In genomic region chr2:141343988-141344535, GRCm38 (mm10) we compare ENCODE assay signal across 25 mouse cellular contexts.
DNase-seq lines count a peak whose midpoint lies in the region; ATAC-seq and TF ChIP-seq lines count a peak whose summit lies in the region.
"Had no signal": no experiment of that assay in that cellular context is flagged by ENCODE, and none has a peak within 500 bp of the region (broad histone marks: within the 10 kb centered on the region; RNA-seq: fewer than 3 reads in every experiment).

No protein-coding gene starts in this region.

- no peaks in the 10 kb centered on the region for H3K4me1 ChIP-seq in hindbrain, embryonic 14.5 days (replicated peaks; ENCODE audit: control insufficient read depth, insufficient read depth, low read length)
- peaks cover 7% of the 10 kb centered on the region; the same call in 1 of the 2 replicates for H3K4me1 ChIP-seq in hindbrain, embryonic 10.5 days (replicated peaks)
- no peaks in the 10 kb centered on the region for H3K4me1 ChIP-seq in midbrain, embryonic 13.5 days (replicated peaks)
- H3K4me1 ChIP-seq in midbrain, embryonic 10.5 days: peaks cover 3% of the 10 kb centered on the region; the same call in 1 of the 2 replicates
- H3K4me1 ChIP-seq in forebrain, embryonic 12.5 days: no peaks in the 10 kb centered on the region
- no peaks in the 10 kb centered on the region for H3K4me1 ChIP-seq in forebrain, postnatal 0 days (ENCODE audit: insufficient read depth)
- H3K4me1 ChIP-seq: embryonic facial prominence, embryonic 12.5 days; heart, embryonic 15.5 days; limb, embryonic 15.5 days had no signal

- DNase-seq in hindbrain, embryonic 14.5 days (ENCODE audit: low spot score): no peak
- DNase-seq in hindbrain, embryonic 10.5 days (ENCODE audit: low spot score): no peak
- DNase-seq in midbrain, embryonic 10.5 days (ENCODE audit: low spot score): no peak
- no peak for DNase-seq in forebrain, postnatal 0 days
- DNase-seq in adrenal gland, adult 2 months: no peak
- DNase-seq: adrenal gland, adult 8-10 months; cerebellum, adult 2 months; cerebellum, postnatal 25 days; gastrocnemius, adult 2 months; heart, postnatal 4 days; kidney, adult 8-10 months; kidney, postnatal 10 days; left cerebral cortex, postnatal 4 days; right cerebral cortex, postnatal 25 days; spleen, adult 18-20 months had no signal

- H3K9me3 ChIP-seq in hindbrain, embryonic 14.5 days (ENCODE audit: control insufficient read depth, low read length): no peaks in the 10 kb centered on the region
- no peaks in the 10 kb centered on the region for H3K9me3 ChIP-seq in hindbrain, embryonic 10.5 days
- H3K9me3 ChIP-seq in midbrain, embryonic 13.5 days: no peaks in the 10 kb centered on the region
- no peaks in the 10 kb centered on the region for H3K9me3 ChIP-seq in midbrain, embryonic 10.5 days (replicated peaks)
- H3K9me3 ChIP-seq in forebrain, embryonic 12.5 days: no peaks in the 10 kb centered on the region
- no peaks in the 10 kb centered on the region for H3K9me3 ChIP-seq in forebrain, postnatal 0 days (ENCODE audit: low read length)
- H3K9me3 ChIP-seq: embryonic facial prominence, embryonic 12.5 days; heart, embryonic 15.5 days; limb, embryonic 15.5 days had no signal

- H3K27ac ChIP-seq in hindbrain, embryonic 14.5 days: no peak overlapping the region
- no peak overlapping the region for H3K27ac ChIP-seq in hindbrain, embryonic 10.5 days
- no peak overlapping the region for H3K27ac ChIP-seq in midbrain, embryonic 13.5 days
- no peak overlapping the region for H3K27ac ChIP-seq in midbrain, embryonic 10.5 days (replicated peaks)
- H3K27ac ChIP-seq in forebrain, embryonic 12.5 days: no peak overlapping the region
- no peak overlapping the region for H3K27ac ChIP-seq in forebrain, postnatal 0 days (ENCODE audit: low read depth, low read length)
- H3K27ac ChIP-seq: embryonic facial prominence, embryonic 12.5 days; gastrocnemius, adult 2 months; heart, embryonic 15.5 days; left cerebral cortex, adult 2 months; limb, embryonic 15.5 days; liver, embryonic 14.5 days had no signal

- no peaks in the 10 kb centered on the region for H3K36me3 ChIP-seq in hindbrain, embryonic 14.5 days (replicated peaks; ENCODE audit: control insufficient read depth, insufficient read depth)
- H3K36me3 ChIP-seq in hindbrain, embryonic 10.5 days: no peaks in the 10 kb centered on the region
- no peaks in the 10 kb centered on the region for H3K36me3 ChIP-seq in midbrain, embryonic 13.5 days
- H3K36me3 ChIP-seq in midbrain, embryonic 10.5 days: no peaks in the 10 kb centered on the region
- no peaks in the 10 kb centered on the region for H3K36me3 ChIP-seq in forebrain, embryonic 12.5 days (replicated peaks)
- H3K36me3 ChIP-seq in forebrain, postnatal 0 days (ENCODE audit: insufficient read depth): no peaks in the 10 kb centered on the region
- H3K36me3 ChIP-seq: embryonic facial prominence, embryonic 12.5 days; heart, embryonic 15.5 days; limb, embryonic 15.5 days had no signal

- WGBS in hindbrain, embryonic 14.5 days: 49% methylated on average over 10 of the region's 10 CpGs
- WGBS in hindbrain, embryonic 10.5 days: 83% methylated on average over 10 of the region's 10 CpGs
- WGBS in midbrain, embryonic 13.5 days: 61% methylated on average over 10 of the region's 10 CpGs
- WGBS in midbrain, embryonic 10.5 days: 91% methylated on average over 10 of the region's 10 CpGs
- 46% methylated on average over 10 of the region's 10 CpGs for WGBS in forebrain, embryonic 12.5 days
- 34% methylated on average over 10 of the region's 10 CpGs for WGBS in forebrain, postnatal 0 days

- TF ChIP-seq CTCF in forebrain, postnatal 0 days (IDR thresholded peaks at IDR 0.05; ENCODE audit: low read depth): no peak

- H3K9ac ChIP-seq in hindbrain, embryonic 14.5 days: no peak overlapping the region
- H3K9ac ChIP-seq in midbrain, embryonic 13.5 days (replicated peaks): no peak overlapping the region
- no peak overlapping the region for H3K9ac ChIP-seq in forebrain, embryonic 12.5 days
- H3K9ac ChIP-seq in forebrain, postnatal 0 days: no peak overlapping the region
- H3K9ac ChIP-seq: embryonic facial prominence, embryonic 12.5 days; heart, embryonic 15.5 days; limb, embryonic 15.5 days; liver, embryonic 14.5 days had no signal

- H3K4me3 ChIP-seq in hindbrain, embryonic 14.5 days (replicated peaks; ENCODE audit: low read length): no peak overlapping the region
- H3K4me3 ChIP-seq in hindbrain, embryonic 10.5 days: no peak overlapping the region
- H3K4me3 ChIP-seq in midbrain, embryonic 13.5 days (replicated peaks): no peak overlapping the region
- H3K4me3 ChIP-seq in midbrain, embryonic 10.5 days: no peak overlapping the region
- no peak overlapping the region for H3K4me3 ChIP-seq in forebrain, embryonic 12.5 days (replicated peaks)
- no peak overlapping the region for H3K4me3 ChIP-seq in forebrain, postnatal 0 days (ENCODE audit: low read depth, low read length)
- H3K4me3 ChIP-seq: embryonic facial prominence, embryonic 12.5 days; gastrocnemius, adult 2 months; heart, embryonic 15.5 days; left cerebral cortex, adult 2 months; limb, embryonic 15.5 days had no signal

- H3K4me2 ChIP-seq in hindbrain, embryonic 14.5 days (replicated peaks): no peak overlapping the region
- no peak overlapping the region for H3K4me2 ChIP-seq in midbrain, embryonic 13.5 days (replicated peaks)
- no peak overlapping the region for H3K4me2 ChIP-seq in forebrain, embryonic 12.5 days
- H3K4me2 ChIP-seq in forebrain, postnatal 0 days (ENCODE audit: low read depth): no peak overlapping the region
- H3K4me2 ChIP-seq: embryonic facial prominence, embryonic 12.5 days; heart, embryonic 15.5 days; limb, embryonic 15.5 days had no signal

- no peaks in the 10 kb centered on the region for H3K27me3 ChIP-seq in hindbrain, embryonic 14.5 days (ENCODE audit: control insufficient read depth, insufficient read depth, low read length)
- H3K27me3 ChIP-seq in hindbrain, embryonic 10.5 days (ENCODE audit: insufficient read depth, poor library complexity, severe bottlenecking): no peaks in the 10 kb centered on the region
- no peaks in the 10 kb centered on the region for H3K27me3 ChIP-seq in midbrain, embryonic 13.5 days
- H3K27me3 ChIP-seq in midbrain, embryonic 10.5 days (ENCODE audit: low read depth, poor library complexity, severe bottlenecking): no peaks in the 10 kb centered on the region
- no peaks in the 10 kb centered on the region for H3K27me3 ChIP-seq in forebrain, embryonic 12.5 days
- no peaks in the 10 kb centered on the region for H3K27me3 ChIP-seq in forebrain, postnatal 0 days (ENCODE audit: insufficient read depth, low read length)
- H3K27me3 ChIP-seq: embryonic facial prominence, embryonic 12.5 days; heart, embryonic 15.5 days; limb, embryonic 15.5 days; Patski had no signal

- ATAC-seq in hindbrain, embryonic 14.5 days (ENCODE audit: low FRiP score): peak; percentile 55; the same call in 1 of the 2 replicates
- ATAC-seq in midbrain, embryonic 13.5 days: peak; percentile 80
- ATAC-seq in forebrain, embryonic 12.5 days (ENCODE audit: low FRiP score): peak; percentile 89
- peak; percentile 54; the same call in 1 of the 2 replicates for ATAC-seq in forebrain, postnatal 0 days
- ATAC-seq in megakaryocyte-erythroid progenitor cell, adult 5-6 weeks (replicated peaks; ENCODE audit: low FRiP score, low TSS enrichment, poor library complexity, severe bottlenecking): no peak
- ATAC-seq: inflammation-experienced regulatory T-cells, adult 6 months; Patski had no signal
